Mouse (Mus musculus) heart, embryonic 16.5 days (tissue): ENCODE results near the gene Copg2. TPM values are rescaled to one million over a fixed set of nuclear protein-coding genes. Genes with fewer than 3 reads are reported as not detected.

Experiments used
- ATAC-seq: fragments of 200-750 bp; cut with Nextera tagmentation; replicated peaks from 2 replicates; pipeline ENCODE4 v1.8.0; 2017; ENCODE audit warnings: moderate number of reproducible peaks; ENCODE audit not compliant: insufficient read depth, low FRiP score; ENCODE audit errors: extremely low read depth
- H3K27ac ChIP-seq: fragments of 300-500 bp; sonication (generic); 2 replicates; pipeline ENCODE4 v1.5.1; 2014; ENCODE audit warnings: mild to moderate bottlenecking, low read length, control low read depth, moderate library complexity
- H3K27me3 ChIP-seq: fragments of 300-500 bp; sonication (generic); 2 replicates; pipeline ENCODE4 v1.6.1; 2014; ENCODE audit warnings: low read length, mixed read lengths; ENCODE audit not compliant: control insufficient read depth, insufficient read depth
- H3K36me3 ChIP-seq: fragments of 300-500 bp; sonication (generic); 2 replicates; pipeline ENCODE4 v1.6.1; 2014; ENCODE audit not compliant: control insufficient read depth, insufficient read depth
- H3K4me1 ChIP-seq: fragments of 300-500 bp; sonication (generic); 2 replicates; pipeline ENCODE4 v1.6.1; 2014; ENCODE audit warnings: low read length, mixed read lengths; ENCODE audit not compliant: control insufficient read depth, insufficient read depth
- H3K4me2 ChIP-seq: fragments of 300-500 bp; sonication (generic); 2 replicates; pipeline ENCODE4 v1.6.1; 2014; ENCODE audit warnings: low read depth, mild to moderate bottlenecking, control low read depth, low read length
- H3K4me3 ChIP-seq: fragments of 300-500 bp; sonication (generic); 2 replicates; pipeline ENCODE4 v1.5.1; 2014; ENCODE audit warnings: mild to moderate bottlenecking, control low read depth, low read length
- H3K9ac ChIP-seq: fragments of 300-500 bp; sonication (generic); 2 replicates; pipeline ENCODE4 v1.6.1; 2014; ENCODE audit warnings: low read length, control low read depth
- H3K9me3 ChIP-seq: fragments of 300-500 bp; sonication (generic); replicated peaks from 2 replicates; pipeline ENCODE4 v1.6.1; 2016; ENCODE audit warnings: low read length; ENCODE audit not compliant: control insufficient read depth
- WGBS: fragments of 180-500 bp; shearing (Covaris S2); extraction: QIAGEN DNeasy Blood & Tissue Kit; methylation state at CpG from one replicate; pipeline ENCODE4 v1.1.7; 2014; 5-methylcytosine and 5-hydroxymethylcytosine counted together
- polyA plus RNA-seq: library from polyadenylated mRNA; unstranded; fragments of >200 nt; fragmentation: Nextera tagmentation; extraction: Ambion mirVana; gene quantifications from 2 replicates; pipeline ENCODE4 v1.2.1, GENCODE M21; 2015

Copg2 gene
- polyA plus RNA-seq, 1 experiment from 2014 or later = 20.9 TPM

DNA sequence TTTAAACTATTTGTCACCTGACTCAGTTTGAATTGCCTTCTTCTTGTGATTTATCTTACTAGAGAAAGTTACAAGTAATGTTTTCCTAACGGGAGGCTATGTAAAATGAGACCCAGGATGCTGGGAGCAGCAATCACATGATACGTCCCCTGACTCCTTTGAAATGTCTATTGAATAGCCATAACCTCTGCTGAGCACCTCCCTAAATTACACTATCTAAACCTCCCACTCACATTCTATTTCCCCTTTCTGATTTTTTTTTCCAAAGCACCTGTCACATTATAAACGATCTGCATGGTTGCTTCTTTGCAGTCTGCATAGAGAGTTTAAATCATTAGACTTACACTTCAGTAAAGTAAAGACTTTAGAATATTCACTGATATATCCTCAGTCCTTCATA lies 7.4 kb upstream of the Copg2 start:
- no peak overlapping the region for H3K4me3 ChIP-seq
- no peaks in the 10 kb centered on the region for H3K4me1 ChIP-seq
- no peak overlapping the region for H3K4me2 ChIP-seq
- no peaks in the 10 kb centered on the region for H3K27me3 ChIP-seq
- WGBS = 53% methylated on average over 3 of the region's 3 CpGs
- H3K27ac ChIP-seq = no peak overlapping the region
- no peaks in the 10 kb centered on the region for H3K9me3 ChIP-seq
- no peak overlapping the region for H3K9ac ChIP-seq
- ATAC-seq = no peak
- H3K36me3 ChIP-seq = no peaks in the 10 kb centered on the region

DNA sequence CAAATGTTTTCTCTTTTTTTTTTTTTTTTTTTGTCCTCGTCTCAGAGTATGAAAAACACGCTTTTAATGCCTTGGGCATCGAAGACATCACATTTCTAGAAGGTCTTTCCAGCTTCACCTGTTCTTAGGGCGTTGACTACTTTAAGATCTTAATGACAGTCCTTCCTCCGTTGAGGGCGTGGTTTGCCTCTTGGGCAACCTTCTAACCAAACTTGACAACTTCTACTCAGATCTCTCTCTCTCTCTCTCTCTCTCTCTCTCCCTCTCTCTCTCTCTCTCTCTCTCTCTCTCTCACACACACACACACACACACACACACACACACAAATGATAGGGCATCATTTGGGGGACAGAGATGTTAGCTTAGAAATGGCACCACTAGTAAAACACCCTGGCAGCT lies 926 bp upstream of the Copg2 start:
- no peaks in the 10 kb centered on the region for H3K9me3 ChIP-seq
- no peak overlapping the region for H3K27ac ChIP-seq
- no peak for ATAC-seq
- no peak overlapping the region for H3K4me3 ChIP-seq
- peaks cover 13% of the 10 kb centered on the region for H3K4me1 ChIP-seq
- no peak overlapping the region for H3K4me2 ChIP-seq
- WGBS = 67% methylated on average over 6 of the region's 6 CpGs
- H3K9ac ChIP-seq = no peak overlapping the region
- H3K36me3 ChIP-seq = no peaks in the 10 kb centered on the region
- no peaks in the 10 kb centered on the region for H3K27me3 ChIP-seq

DNA sequence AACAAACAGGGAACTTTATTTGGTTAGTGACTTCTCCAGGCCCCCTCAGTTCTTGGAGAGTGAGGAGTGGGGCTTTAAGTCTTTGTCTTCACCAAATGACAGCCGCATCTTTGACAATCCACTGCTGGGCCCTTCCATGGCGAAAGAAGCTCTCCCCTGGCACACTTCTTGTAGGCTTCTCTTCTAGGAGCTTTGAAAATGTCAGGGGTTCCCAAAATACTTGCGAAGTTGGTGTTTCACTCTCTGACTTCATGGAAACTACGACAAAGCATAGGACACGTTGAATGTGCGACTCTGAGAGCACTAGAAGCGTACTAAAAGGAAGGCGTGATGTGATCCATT lies 363 bp upstream of the Copg2 start:
- ATAC-seq = no peak
- H3K4me2 ChIP-seq = peak overlapping the region; percentile 85
- peak overlapping the region; percentile 91 for H3K9ac ChIP-seq
- peak overlapping the region; percentile 97 for H3K27ac ChIP-seq
- WGBS = 17% methylated on average over 8 of the region's 8 CpGs
- H3K4me1 ChIP-seq = peaks cover 13% of the 10 kb centered on the region
- H3K9me3 ChIP-seq = no peaks in the 10 kb centered on the region
- no peaks in the 10 kb centered on the region for H3K36me3 ChIP-seq
- no peaks in the 10 kb centered on the region for H3K27me3 ChIP-seq
- H3K4me3 ChIP-seq = peak overlapping the region; percentile 85

DNA sequence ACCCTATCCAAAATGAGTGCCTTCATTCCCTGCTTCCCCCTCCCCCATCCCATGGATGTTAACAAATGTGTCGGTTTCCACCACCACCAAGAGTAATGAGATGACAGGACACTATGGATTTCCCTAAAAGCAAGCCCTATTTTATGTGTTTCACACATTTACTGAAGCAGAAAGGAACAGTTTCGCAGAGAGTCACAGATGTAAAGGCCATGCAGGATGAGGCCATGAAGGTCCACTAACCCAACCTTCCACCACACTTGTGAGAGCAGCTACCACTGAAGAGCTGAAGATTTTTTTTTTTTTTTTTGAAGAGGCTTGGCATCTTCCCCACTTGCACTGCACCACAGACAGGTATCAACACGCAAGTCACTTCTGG lies 787 bp downstream of the Copg2 start:
- Histone ChIP-seq H3K4me3 (peak overlapping the region; percentile 85), H3K4me2 (peak overlapping the region; percentile 85), H3K36me3 (no peaks in the 10 kb centered on the region), H3K4me1 (peaks cover 13% of the 10 kb centered on the region), H3K9me3 (no peaks in the 10 kb centered on the region), H3K9ac (peak overlapping the region; percentile 91), H3K27ac (peak overlapping the region; percentile 97), H3K27me3 (no peaks in the 10 kb centered on the region)
- 17% methylated on average over 3 of the region's 3 CpGs for WGBS
- ATAC-seq = no peak

DNA sequence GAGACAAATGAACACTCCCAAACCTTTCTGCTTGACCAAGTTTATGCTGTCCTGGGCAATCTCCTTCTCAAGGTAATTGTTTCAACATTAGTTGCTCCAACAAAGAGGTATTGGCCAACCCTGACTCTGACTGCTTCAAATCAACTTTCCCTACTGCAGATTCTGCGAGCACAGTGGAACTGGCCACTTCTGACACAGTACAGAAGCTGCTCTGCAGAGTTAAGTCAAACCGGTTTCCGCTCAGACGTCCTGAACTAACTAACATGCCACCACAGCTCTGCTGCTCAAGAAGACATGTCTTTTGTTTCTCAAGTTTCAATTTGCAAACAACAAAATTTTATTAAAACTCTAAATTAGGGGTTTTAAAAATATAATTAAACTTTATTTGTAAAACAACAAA lies 3.5 kb downstream of the Copg2 start:
- peaks cover 13% of the 10 kb centered on the region for H3K4me1 ChIP-seq
- no peak overlapping the region for H3K4me2 ChIP-seq
- no peak overlapping the region for H3K27ac ChIP-seq
- H3K27me3 ChIP-seq = no peaks in the 10 kb centered on the region
- ATAC-seq = no peak
- no peak overlapping the region for H3K4me3 ChIP-seq
- H3K36me3 ChIP-seq = peaks cover 4% of the 10 kb centered on the region; the same call in 1 of the 2 replicates
- no peaks in the 10 kb centered on the region for H3K9me3 ChIP-seq
- WGBS = 75% methylated on average over 4 of the region's 4 CpGs
- H3K9ac ChIP-seq = no peak overlapping the region

DNA sequence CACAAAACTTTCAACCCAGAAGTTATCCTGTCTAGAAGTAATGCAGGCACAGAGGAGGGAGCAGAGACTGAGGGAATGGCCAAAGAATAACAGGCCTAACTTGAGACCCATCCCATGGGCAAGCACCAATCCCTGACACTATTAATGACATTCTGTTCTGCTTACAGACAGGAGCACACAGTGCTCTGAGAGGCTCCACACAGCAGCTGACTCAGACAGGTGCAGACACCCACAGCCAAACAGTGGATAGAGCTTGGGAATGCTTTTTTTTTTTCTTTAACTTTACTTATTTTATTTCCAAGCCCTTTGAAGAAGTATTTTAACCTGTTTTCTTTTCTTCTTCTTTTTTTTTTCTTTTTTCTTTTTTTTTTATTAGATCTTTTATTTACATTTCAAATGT lies 4.8 kb downstream of the Copg2 start:
- Histone ChIP-seq H3K27ac (no peak overlapping the region), H3K4me3 (no peak overlapping the region), H3K4me1 (peaks cover 10% of the 10 kb centered on the region), H3K9me3 (no peaks in the 10 kb centered on the region), H3K9ac (no peak overlapping the region), H3K27me3 (no peaks in the 10 kb centered on the region), H3K36me3 (peaks cover 5% of the 10 kb centered on the region), H3K4me2 (no peak overlapping the region)
- no peak for ATAC-seq

DNA sequence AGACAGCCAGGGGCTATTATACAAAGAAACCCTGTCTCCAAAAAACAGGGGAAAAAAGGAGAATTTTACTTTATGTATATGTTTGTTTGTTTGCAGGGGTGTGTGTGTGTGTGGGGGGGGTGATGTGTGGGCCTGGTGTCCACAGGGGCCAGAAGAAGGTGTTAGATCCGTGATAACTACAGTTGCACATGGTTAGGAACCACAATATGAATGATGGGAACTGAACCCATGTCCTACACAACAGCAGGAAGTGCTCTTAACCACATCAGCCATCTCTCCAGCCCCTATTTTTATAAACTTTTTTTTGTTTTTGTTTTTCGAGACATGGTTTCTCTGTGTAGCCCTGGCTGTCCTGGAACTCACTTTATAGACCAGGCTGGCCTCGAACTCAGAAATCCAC lies 11.7 kb downstream of the Copg2 start:
- H3K36me3 ChIP-seq = peaks cover 17% of the 10 kb centered on the region

DNA sequence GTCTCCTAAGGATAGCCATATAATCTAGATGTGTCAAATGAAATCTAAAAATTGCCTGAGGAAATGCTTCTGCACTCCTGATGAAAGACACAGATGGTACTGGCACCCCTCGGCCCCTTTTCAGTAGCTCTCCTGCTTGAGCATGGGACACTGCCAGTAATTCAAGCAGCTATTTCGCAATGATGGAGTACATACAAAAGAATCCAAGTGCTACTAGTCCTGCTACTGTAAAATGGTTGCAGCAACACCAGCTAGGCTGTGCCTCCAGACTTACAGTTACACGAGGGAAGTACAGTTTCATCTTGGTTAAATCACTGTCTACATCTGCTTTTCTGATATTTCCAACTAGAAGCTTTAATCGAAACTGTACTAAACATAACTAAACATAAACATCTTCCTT lies 13.1 kb downstream of the Copg2 start:
- no peak for ATAC-seq
- H3K4me3 ChIP-seq = no peak overlapping the region
- peaks cover 14% of the 10 kb centered on the region for H3K36me3 ChIP-seq
- H3K27me3 ChIP-seq = no peaks in the 10 kb centered on the region
- no peak overlapping the region for H3K4me2 ChIP-seq
- no peak overlapping the region for H3K27ac ChIP-seq
- no peak overlapping the region for H3K9ac ChIP-seq
- H3K4me1 ChIP-seq = no peaks in the 10 kb centered on the region
- H3K9me3 ChIP-seq = no peaks in the 10 kb centered on the region
- 79% methylated on average over 4 of the region's 4 CpGs for WGBS

More for the DNA sequence above, 11.7 kb downstream of the Copg2 start:
- Histone ChIP-seq H3K4me1 (no peaks in the 10 kb centered on the region), H3K4me2 (no peak overlapping the region), H3K27ac (no peak overlapping the region), H3K9me3 (no peaks in the 10 kb centered on the region), H3K4me3 (no peak overlapping the region), H3K27me3 (no peaks in the 10 kb centered on the region), H3K9ac (no peak overlapping the region)
- ATAC-seq = no peak
- WGBS = 90% methylated on average over 3 of the region's 3 CpGs

DNA sequence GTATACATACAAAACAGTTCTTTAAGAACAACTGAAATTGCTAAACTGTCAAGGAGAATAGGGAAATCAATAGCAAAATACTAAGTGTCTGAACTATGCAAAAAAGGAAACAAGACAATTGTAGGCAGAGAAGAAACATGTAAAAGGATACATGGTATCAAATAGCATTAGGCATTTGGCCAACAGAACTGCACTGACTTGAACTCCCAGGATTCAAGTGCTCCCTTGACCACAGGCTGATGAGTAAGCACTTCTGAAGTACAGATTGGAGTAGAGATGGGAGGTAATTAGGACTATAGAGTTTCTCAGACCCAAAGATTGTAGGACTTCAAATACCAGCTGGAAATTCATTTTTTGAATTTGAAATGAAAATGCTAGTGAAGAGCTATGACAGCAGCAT lies 19.9 kb downstream of the Copg2 start:
- H3K4me2 ChIP-seq = no peak overlapping the region
- H3K27me3 ChIP-seq = no peaks in the 10 kb centered on the region
- no peak overlapping the region for H3K9ac ChIP-seq
- no peak overlapping the region for H3K4me3 ChIP-seq
- no peaks in the 10 kb centered on the region for H3K4me1 ChIP-seq
- no peak for ATAC-seq
- peaks cover 12% of the 10 kb centered on the region for H3K36me3 ChIP-seq
- H3K9me3 ChIP-seq = peaks cover 4% of the 10 kb centered on the region; the same call in 1 of the 2 replicates
- H3K27ac ChIP-seq = no peak overlapping the region

DNA sequence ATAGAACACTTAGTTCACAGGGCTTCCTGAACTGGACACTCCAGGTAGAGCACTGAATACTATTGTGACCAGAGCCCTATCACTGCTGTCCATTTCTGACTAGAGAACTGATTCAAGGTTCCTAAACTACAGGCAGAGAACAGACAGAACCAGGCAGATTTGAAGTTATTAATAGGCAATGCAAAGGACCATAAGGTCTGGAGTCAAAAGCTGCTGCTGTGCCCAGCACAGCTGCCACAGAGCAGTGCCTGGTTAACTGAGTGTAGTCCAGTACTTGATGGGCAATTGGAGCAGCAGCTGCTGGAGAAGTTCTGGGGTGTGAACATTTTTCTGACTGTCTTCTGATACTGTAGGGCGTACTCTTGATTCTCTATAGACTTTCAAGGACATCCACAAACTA lies 30.1 kb downstream of the Copg2 start:
- no peak for ATAC-seq
- no peak overlapping the region for H3K4me2 ChIP-seq
- H3K27ac ChIP-seq = no peak overlapping the region
- no peak overlapping the region for H3K9ac ChIP-seq
- WGBS = 56% methylated on average over 1 of the region's 1 CpGs
- H3K36me3 ChIP-seq = no peaks in the 10 kb centered on the region
- H3K4me3 ChIP-seq = no peak overlapping the region
- no peaks in the 10 kb centered on the region for H3K27me3 ChIP-seq
- no peaks in the 10 kb centered on the region for H3K4me1 ChIP-seq
- H3K9me3 ChIP-seq = no peaks in the 10 kb centered on the region
